Comparison of ENCODE assay signal across 34 mouse cellular contexts in the genomic region with DNA sequence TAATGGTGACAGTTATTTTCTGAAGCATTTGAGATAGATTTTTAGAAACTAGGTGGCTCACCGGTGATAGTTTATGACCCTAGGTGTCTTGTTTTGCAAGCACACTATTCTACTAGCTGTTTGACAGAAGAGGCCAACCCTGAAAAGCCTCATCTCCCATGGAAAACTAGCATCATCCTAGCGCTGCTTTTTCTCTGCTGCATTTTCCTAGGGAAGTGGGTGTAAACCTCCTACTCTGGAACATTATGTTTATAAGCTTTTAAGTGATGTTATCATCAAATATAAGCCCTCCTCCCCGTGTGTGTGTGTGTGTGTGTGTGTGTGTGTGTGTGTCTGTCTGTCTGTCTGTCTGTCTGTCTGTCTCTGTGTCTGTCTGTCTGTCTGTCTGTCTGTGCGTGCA.
"Had no signal": no experiment of that assay in that cellular context is flagged by ENCODE, and none has a peak within 500 bp of the region (broad histone marks: within the 10 kb centered on the region; RNA-seq: fewer than 3 reads in every experiment).

No protein-coding gene starts in this region.

- H3K9me3 ChIP-seq: heart, embryonic 10.5 days; heart, embryonic 12.5 days; heart, embryonic 13.5 days; heart, embryonic 15.5 days; hindbrain, embryonic 10.5 days; hindbrain, embryonic 12.5 days; hindbrain, embryonic 13.5 days; hindbrain, embryonic 15.5 days; intestine, embryonic 15.5 days; kidney, embryonic 15.5 days had no signal

- DNase-seq: heart, postnatal 10 days; heart, postnatal 14 days; heart, postnatal 36 days; heart, postnatal 4 days; kidney, adult 11 months; kidney, adult 18-20 months; kidney, adult 2 months; kidney, adult 8-10 months; kidney, adult 9 months; kidney, postnatal 10 days; kidney, postnatal 14 days; kidney, postnatal 25 days; kidney, postnatal 36 days; kidney, postnatal 4 days; layer of hippocampus, adult 9-11 months had no signal

- H3K27ac ChIP-seq: heart, embryonic 10.5 days; heart, embryonic 13.5 days; heart, embryonic 15.5 days; hindbrain, embryonic 10.5 days; hindbrain, embryonic 12.5 days; hindbrain, embryonic 14.5 days; hindbrain, embryonic 15.5 days; hindbrain, postnatal 0 days; intestine, embryonic 15.5 days; kidney, embryonic 15.5 days; kidney, postnatal 0 days; left cerebral cortex, adult 2 months had no signal

- H3K27me3 ChIP-seq: heart, embryonic 12.5 days; heart, embryonic 13.5 days; heart, embryonic 15.5 days; hindbrain, embryonic 12.5 days; hindbrain, embryonic 13.5 days; hindbrain, embryonic 15.5 days; intestine, embryonic 15.5 days; kidney, embryonic 15.5 days had no signal

- H3K4me3 ChIP-seq: heart, embryonic 10.5 days; heart, embryonic 12.5 days; heart, embryonic 13.5 days; heart, embryonic 15.5 days; hindbrain, embryonic 10.5 days; hindbrain, embryonic 12.5 days; hindbrain, embryonic 13.5 days; hindbrain, embryonic 15.5 days; intestine, embryonic 15.5 days; kidney, embryonic 15.5 days; left cerebral cortex, adult 2 months had no signal

- H3K4me2 ChIP-seq: heart, embryonic 11.5 days; heart, embryonic 12.5 days; heart, embryonic 13.5 days; heart, embryonic 15.5 days; hindbrain, embryonic 12.5 days; hindbrain, embryonic 13.5 days; hindbrain, embryonic 14.5 days; hindbrain, embryonic 15.5 days; intestine, embryonic 15.5 days; kidney, embryonic 15.5 days had no signal

- H3K36me3 ChIP-seq: heart, embryonic 10.5 days; heart, embryonic 12.5 days; heart, embryonic 13.5 days; heart, embryonic 15.5 days; hindbrain, embryonic 10.5 days; hindbrain, embryonic 12.5 days; hindbrain, embryonic 13.5 days; hindbrain, embryonic 15.5 days; intestine, embryonic 15.5 days; kidney, embryonic 15.5 days had no signal

- ATAC-seq: hindbrain, embryonic 16.5 days; hindbrain, postnatal 0 days; inflammation-experienced regulatory T-cells, adult 6 months; intestine, embryonic 15.5 days; intestine, embryonic 16.5 days; intestine, postnatal 0 days had no signal

- H3K9ac ChIP-seq: heart, embryonic 12.5 days; heart, embryonic 13.5 days; heart, embryonic 15.5 days; hindbrain, embryonic 12.5 days; hindbrain, embryonic 13.5 days; hindbrain, embryonic 14.5 days; hindbrain, embryonic 15.5 days; intestine, embryonic 15.5 days; kidney, embryonic 15.5 days had no signal
